Mouse (Mus musculus) heart, postnatal 25 days (tissue): ENCODE measurements around the gene Dst. TPM values are rescaled to one million over a fixed set of nuclear protein-coding genes. Genes with fewer than 3 reads are reported as not detected.

ENCODE experiments used
- DNase-seq: peaks from one replicate; pipeline ENCODE4 v3.0.0; 2022; ENCODE audit warnings: low spot score
- intact Hi-C: fragments of 180-260 bp; cut with DNase I; formaldehyde crosslinking; loops from one replicate; pipeline ENCODE4 v1.15.1; 2025
- total RNA-seq, 2 experiments: library from RNA; stranded (reverse); gene quantifications; 2 replicates each; pipeline ENCODE4 v1.2.3; 2021

Dst gene
- total RNA-seq, 2 experiments from 2014 or later, result 338 to 369 TPM

- intact Hi-C loops, result no loop called here
- DNase-seq, result no peak
Observed at GRCm38 (mm10) chr1:34179756-34180155, 271.7 kb downstream of the Dst start.

- no peak for DNase-seq
- intact Hi-C loops, result no loop called here
Observed at GRCm38 (mm10) chr1:34182406-34183249, 274.6 kb downstream of the Dst start.

- no peak for DNase-seq
- intact Hi-C loops, result no loop called here
Observed at GRCm38 (mm10) chr1:34183250-34183926, 275.4 kb downstream of the Dst start.

- DNase-seq, result no peak
- intact Hi-C loops, result no loop called here
Observed at GRCm38 (mm10) chr1:34184266-34184665, 276.2 kb downstream of the Dst start.

GRCm38 (mm10) chr1:34186033-34186432 is 278.0 kb downstream of the Dst start:
- DNase-seq, result no peak
- intact Hi-C loops, result no loop called here

GRCm38 (mm10) chr1:34187501-34187900 is 279.5 kb downstream of the Dst start:
- DNase-seq, result no peak
- intact Hi-C loops, result no loop called here

- intact Hi-C loops, result no loop called here
- DNase-seq, result no peak
Observed at GRCm38 (mm10) chr1:34188721-34189236, 280.8 kb downstream of the Dst start.

GRCm38 (mm10) chr1:34189318-34189717 is 281.3 kb downstream of the Dst start:
- DNase-seq, result no peak
- intact Hi-C loops, result no loop called here

GRCm38 (mm10) chr1:34189970-34190369 is 281.9 kb downstream of the Dst start:
- DNase-seq, result no peak

GRCm38 (mm10) chr1:34192174-34192573 is 284.1 kb downstream of the Dst start:
- intact Hi-C loops, result no loop called here
- DNase-seq, result no peak

More at GRCm38 (mm10) chr1:34189970-34190369, 281.9 kb downstream of the Dst start:
- intact Hi-C loops, result no loop called here

- intact Hi-C loops, result no loop called here
- DNase-seq, result no peak
Observed at GRCm38 (mm10) chr1:34200791-34201190, 292.8 kb downstream of the Dst start.

- no peak for DNase-seq
- intact Hi-C loops, result no loop called here
Observed at GRCm38 (mm10) chr1:34201483-34201882, 293.5 kb downstream of the Dst start.

GRCm38 (mm10) chr1:34211704-34212103 is 303.7 kb downstream of the Dst start:
- intact Hi-C loops, result no loop called here

GRCm38 (mm10) chr1:34216456-34216855 is 308.4 kb downstream of the Dst start:
- intact Hi-C loops, result loop anchor here (5.0 kb wide), 1 partner anchor 41 kb away; no protein-coding TSS in a partner anchor
- DNase-seq, result no peak

More at GRCm38 (mm10) chr1:34211704-34212103, 303.7 kb downstream of the Dst start:
- no peak for DNase-seq

GRCm38 (mm10) chr1:34218323-34218722 is 310.3 kb downstream of the Dst start:
- DNase-seq, result no peak

GRCm38 (mm10) chr1:34218801-34219200 is 310.8 kb downstream of the Dst start:
- intact Hi-C loops, result loop anchor here (2.0 to 5.0 kb wide), 2 partner anchors 38 to 188 kb away; no protein-coding TSS in a partner anchor
- DNase-seq, result no peak

More at GRCm38 (mm10) chr1:34218323-34218722, 310.3 kb downstream of the Dst start:
- intact Hi-C loops, result loop anchor here (2.0 to 5.0 kb wide), 2 partner anchors 39 to 188 kb away; no protein-coding TSS in a partner anchor

- no peak for DNase-seq
- intact Hi-C loops, result no loop called here
Observed at GRCm38 (mm10) chr1:34220094-34220601, 312.1 kb downstream of the Dst start.

- DNase-seq, result no peak
- intact Hi-C loops, result no loop called here
Observed at GRCm38 (mm10) chr1:34223866-34224265, 315.8 kb downstream of the Dst start.

GRCm38 (mm10) chr1:34227676-34228075 is 319.7 kb downstream of the Dst start:
- DNase-seq, result no peak
- intact Hi-C loops, result no loop called here

GRCm38 (mm10) chr1:34231041-34231440 is 323.0 kb downstream of the Dst start:
- DNase-seq, result no peak
- intact Hi-C loops, result no loop called here
